In genomic region chr3:129214146-129214665, GRCm38 (mm10) we compare ENCODE assay signal across 9 mouse cellular contexts. TPM values are rescaled to one million over a fixed set of nuclear protein-coding genes. Genes with fewer than 3 reads are reported as not detected.
DNase-seq lines count a peak whose midpoint lies in the region; ATAC-seq and TF ChIP-seq lines count a peak whose summit lies in the region.
"Had no signal": no experiment of that assay in that cellular context is flagged by ENCODE, and none has a peak within 500 bp of the region (broad histone marks: within the 10 kb centered on the region; RNA-seq: fewer than 3 reads in every experiment).

No protein-coding gene starts in this region.

- peak overlapping the region; percentile 29 for H3K4me3 ChIP-seq in erythroblast, embryonic 14.5 days (replicated peaks)
- peak overlapping the region; percentile 82 for H3K4me3 ChIP-seq in E14TG2a.4 (replicated peaks; ENCODE audit: low read length)
- peak overlapping the region; percentile 44 for H3K4me3 ChIP-seq in forebrain, embryonic 14.5 days (ENCODE audit: low read depth, low read length)
- H3K4me3 ChIP-seq in limb, embryonic 14.5 days (replicated peaks; ENCODE audit: low read length): peak overlapping the region; percentile 49
- peak overlapping the region; percentile 75 for H3K4me3 ChIP-seq in small intestine, adult 2 months (ENCODE audit: low read depth, low read length)

- TF ChIP-seq POLR2A in limb, embryonic 14.5 days (IDR thresholded peaks at IDR 0.05; ENCODE audit: borderline replicate concordance, extremely low read depth, insufficient read depth, insufficient read length): no peak
- no peak for TF ChIP-seq POLR2A in small intestine, adult 2 months (IDR thresholded peaks at IDR 0.05; ENCODE audit: low read depth, low read length)

- H3K4me1 ChIP-seq in erythroblast, embryonic 14.5 days (ENCODE audit: control insufficient read depth): no peaks in the 10 kb centered on the region; the same call in 1 of the 2 replicates
- H3K4me1 ChIP-seq in E14TG2a.4 (replicated peaks; ENCODE audit: low read depth, low read length): peaks cover 53% of the 10 kb centered on the region
- peaks cover 5% of the 10 kb centered on the region; the same call in 1 of the 2 replicates for H3K4me1 ChIP-seq in forebrain, embryonic 14.5 days (ENCODE audit: control insufficient read depth, insufficient read depth, low read length)
- H3K4me1 ChIP-seq in limb, embryonic 14.5 days (ENCODE audit: control insufficient read depth, insufficient read depth, low read length): peaks cover 14% of the 10 kb centered on the region
- no peaks in the 10 kb centered on the region for H3K4me1 ChIP-seq in small intestine, adult 2 months (ENCODE audit: control insufficient read depth, insufficient read depth, insufficient read length, low read length)

- DNase-seq in forebrain, embryonic 14.5 days (ENCODE audit: low spot score): no peak
- DNase-seq in limb, embryonic 14.5 days (ENCODE audit: low spot score): no peak
- no peak for DNase-seq in T-cell, adult 2 months (ENCODE audit: low spot score)

- peak overlapping the region; percentile 82 for H3K4me2 ChIP-seq in forebrain, embryonic 14.5 days (ENCODE audit: low read length)
- H3K4me2 ChIP-seq in limb, embryonic 14.5 days (replicated peaks; ENCODE audit: low read depth, low read length, severe bottlenecking): peak overlapping the region; percentile 86

- no peak for ATAC-seq in erythroblast, adult 5-6 weeks (replicated peaks; ENCODE audit: low FRiP score, poor library complexity, severe bottlenecking)
- peak; percentile 7; the same call in 1 of the 2 replicates for ATAC-seq in forebrain, embryonic 14.5 days
- no peak; the same call in 1 of the 2 replicates for ATAC-seq in limb, embryonic 14.5 days (ENCODE audit: low FRiP score, low read depth)
- ATAC-seq in frontal cortex, adult (ENCODE audit: low TSS enrichment): no peak

- TF ChIP-seq CTCF in E14TG2a.4 (conservative IDR thresholded peaks at IDR 0.05; ENCODE audit: low read length): no peak
- TF ChIP-seq CTCF in small intestine, adult 2 months (IDR thresholded peaks at IDR 0.05; ENCODE audit: extremely low read depth, insufficient read length, insufficient replicate concordance, low read depth, low read length): no peak

- peaks cover 6% of the 10 kb centered on the region; the same call in 1 of the 2 replicates for H3K9me3 ChIP-seq in erythroblast, embryonic 14.5 days (ENCODE audit: control insufficient read depth, low read length)
- no peaks in the 10 kb centered on the region for H3K9me3 ChIP-seq in E14TG2a.4 (ENCODE audit: low read length)
- H3K9me3 ChIP-seq in forebrain, embryonic 14.5 days (replicated peaks; ENCODE audit: control insufficient read depth, low read length): no peaks in the 10 kb centered on the region
- no peaks in the 10 kb centered on the region for H3K9me3 ChIP-seq in limb, embryonic 14.5 days (ENCODE audit: control insufficient read depth, low read length)

- peak overlapping the region; percentile 35 for H3K9ac ChIP-seq in forebrain, embryonic 14.5 days (ENCODE audit: low read length)
- peak overlapping the region; percentile 31 for H3K9ac ChIP-seq in limb, embryonic 14.5 days (ENCODE audit: low read depth, low read length, severe bottlenecking)

- no peaks in the 10 kb centered on the region for H3K36me3 ChIP-seq in erythroblast, embryonic 14.5 days (ENCODE audit: control insufficient read depth)
- H3K36me3 ChIP-seq in E14TG2a.4 (ENCODE audit: insufficient read depth, low read length): no peaks in the 10 kb centered on the region
- H3K36me3 ChIP-seq in forebrain, embryonic 14.5 days (ENCODE audit: control insufficient read depth, insufficient read depth, low read length): no peaks in the 10 kb centered on the region
- H3K36me3 ChIP-seq in limb, embryonic 14.5 days (ENCODE audit: control insufficient read depth, insufficient read depth, low read length): no peaks in the 10 kb centered on the region
- no peaks in the 10 kb centered on the region for H3K36me3 ChIP-seq in small intestine, adult 2 months (ENCODE audit: control insufficient read depth, insufficient read depth, low read length)

- no peak overlapping the region for H3K27ac ChIP-seq in forebrain, embryonic 14.5 days (ENCODE audit: low read depth, low read length)
- no peak overlapping the region for H3K27ac ChIP-seq in limb, embryonic 14.5 days (replicated peaks; ENCODE audit: low read depth, low read length)
- peak overlapping the region; percentile 22; the same call in 1 of the 2 replicates for H3K27ac ChIP-seq in small intestine, adult 2 months (ENCODE audit: insufficient read depth, low read depth, low read length)

- H3K27me3 ChIP-seq in erythroblast, embryonic 14.5 days (ENCODE audit: control insufficient read depth): peaks cover 99% of the 10 kb centered on the region
- H3K27me3 ChIP-seq in E14TG2a.4 (ENCODE audit: insufficient read depth, low read length): peaks cover 90% of the 10 kb centered on the region
- peaks cover 87% of the 10 kb centered on the region for H3K27me3 ChIP-seq in forebrain, embryonic 14.5 days (replicated peaks; ENCODE audit: control insufficient read depth, insufficient read depth, low read length)
- peaks cover 97% of the 10 kb centered on the region for H3K27me3 ChIP-seq in limb, embryonic 14.5 days (ENCODE audit: control insufficient read depth, insufficient read depth, low read length)
- peaks cover 8% of the 10 kb centered on the region for H3K27me3 ChIP-seq in small intestine, adult 2 months (ENCODE audit: control insufficient read depth, insufficient read depth, low read length)
- H3K27me3 ChIP-seq: CH12.LX had no signal

- WGBS in forebrain, embryonic 14.5 days: under 1% methylated on average over 34 of the region's 34 CpGs
- under 1% methylated on average over 33 of the region's 34 CpGs for WGBS in limb, embryonic 14.5 days
- WGBS in small intestine, adult 2 months: 2% methylated on average over 32 of the region's 34 CpGs

RNA-seq across cellular contexts. Expression of gene Pitx2, which starts 14.5 kb away (rescaled TPM):
- not detected in 2 replicates for polyA plus RNA-seq in erythroblast, embryonic 14.5 days (2012)
- not detected in 2 replicates for total RNA-seq in erythroblast, adult 5-6 weeks (2015; ENCODE audit: low replicate concordance)
- not detected in 2 replicates for total RNA-seq in erythroblast, adult 5-6 weeks (2017; ENCODE audit: low replicate concordance)
- 9.3 and 13.7 TPM in 2 replicates for polyA plus RNA-seq in forebrain, embryonic 14.5 days (2014; fragmentation: Nextera tagmentation; extraction: Ambion mirVana)
- 13.3 and 16.0 TPM in 2 replicates for polyA plus RNA-seq in limb, embryonic 14.5 days (2012; rRNA removed)
- polyA plus RNA-seq in limb, embryonic 14.5 days (2014; fragmentation: Nextera tagmentation; extraction: Ambion mirVana): 11.9 and 12.2 TPM in 2 replicates
- polyA plus RNA-seq in small intestine, adult 2 months (2012; rRNA removed): 4.4 and 23.8 TPM in 2 replicates
- total RNA-seq: CH12.LX had no signal

Comparison
In these comparisons a context has a peak if more than half of its experiments do, and no peak if none do; other contexts are left out.
1. H3K4me3 ChIP-seq: peak in every context shown above with its lines; median percentile 82 in E14TG2a.4; 75 in small intestine, adult 2 months; 49 in limb, embryonic 14.5 days; 44 in forebrain, embryonic 14.5 days; 29 in erythroblast, embryonic 14.5 days.